Mouse (Mus musculus) adrenal gland, postnatal 4 days (tissue): Measurements from ENCODE around the gene Dclk1. TPM values are rescaled to one million over a fixed set of nuclear protein-coding genes. Genes with fewer than 3 reads are reported as not detected.

Experiments used
- DNase-seq, 2 experiments: peaks; one replicate each; pipeline ENCODE4 v3.0.0; 2021 to 2022; ENCODE audit warnings: low spot score in 2 of 2, mixed read lengths in 2 of 2
- total RNA-seq, 2 experiments: library from RNA; stranded (reverse); gene quantifications; 2 replicates each; pipeline ENCODE4 v1.2.3; 2021

Gene Dclk1
- total RNA-seq, 2 experiments from 2014 or later, result 23.0 to 25.0 TPM

- no peak for DNase-seq
These were observed 293.5 kb downstream of the Dclk1 start for GRCm38 (mm10) chr3:55535591-55536200.

- no peak for DNase-seq
These were observed 294.7 kb downstream of the Dclk1 start for GRCm38 (mm10) chr3:55536901-55537300.

- no peak for DNase-seq
These were observed 295.6 kb downstream of the Dclk1 start for GRCm38 (mm10) chr3:55537714-55538113.

GRCm38 (mm10) chr3:55539400-55539799, 297.2 kb downstream of the Dclk1 start:
- DNase-seq, result no peak

- DNase-seq, result no peak
These were observed 297.7 kb downstream of the Dclk1 start for GRCm38 (mm10) chr3:55539811-55540293.

- no peak for DNase-seq
These were observed 298.4 kb downstream of the Dclk1 start for GRCm38 (mm10) chr3:55540406-55541140.

- DNase-seq, result no peak
These were observed 299.6 kb downstream of the Dclk1 start for GRCm38 (mm10) chr3:55541799-55542198.

GRCm38 (mm10) chr3:55542310-55542709, 300.1 kb downstream of the Dclk1 start:
- DNase-seq, result no peak

GRCm38 (mm10) chr3:55542947-55543346, 300.8 kb downstream of the Dclk1 start:
- DNase-seq, result no peak

GRCm38 (mm10) chr3:55543929-55544684, 301.9 kb downstream of the Dclk1 start:
- no peak for DNase-seq

- no peak for DNase-seq
These were observed 303.1 kb downstream of the Dclk1 start for GRCm38 (mm10) chr3:55545296-55545695.

GRCm38 (mm10) chr3:55545916-55546315, 303.8 kb downstream of the Dclk1 start:
- no peak for DNase-seq

GRCm38 (mm10) chr3:55547106-55547505, 304.9 kb downstream of the Dclk1 start:
- no peak for DNase-seq

GRCm38 (mm10) chr3:55549376-55549775, 307.2 kb downstream of the Dclk1 start:
- no peak for DNase-seq

GRCm38 (mm10) chr3:55550962-55551361, 308.8 kb downstream of the Dclk1 start:
- no peak for DNase-seq

- no peak for DNase-seq
These were observed 309.7 kb downstream of the Dclk1 start for GRCm38 (mm10) chr3:55551912-55552311.

- DNase-seq, result no peak
These were observed 310.9 kb downstream of the Dclk1 start for GRCm38 (mm10) chr3:55553031-55553430.

GRCm38 (mm10) chr3:55555848-55556247, 313.7 kb downstream of the Dclk1 start:
- DNase-seq, result no peak

GRCm38 (mm10) chr3:55558570-55558969, 316.4 kb downstream of the Dclk1 start:
- no peak for DNase-seq

- DNase-seq, result no peak
These were observed 325.3 kb downstream of the Dclk1 start for GRCm38 (mm10) chr3:55567476-55567875.

- DNase-seq, result no peak
These were observed 327.4 kb downstream of the Dclk1 start for GRCm38 (mm10) chr3:55569539-55569938.

- DNase-seq, result no peak
These were observed 328.9 kb downstream of the Dclk1 start for GRCm38 (mm10) chr3:55571034-55571433.
